Mouse (Mus musculus): Measurements from ENCODE around the gene Ikzf3.

Ikzf3 gene

GRCm38 (mm10) chr11:98512881-98513280 lies 33.0 kb downstream of the Ikzf3 start:
- DNase-seq (ENCODE audit: low read depth), result peak; percentile 85

DNA sequence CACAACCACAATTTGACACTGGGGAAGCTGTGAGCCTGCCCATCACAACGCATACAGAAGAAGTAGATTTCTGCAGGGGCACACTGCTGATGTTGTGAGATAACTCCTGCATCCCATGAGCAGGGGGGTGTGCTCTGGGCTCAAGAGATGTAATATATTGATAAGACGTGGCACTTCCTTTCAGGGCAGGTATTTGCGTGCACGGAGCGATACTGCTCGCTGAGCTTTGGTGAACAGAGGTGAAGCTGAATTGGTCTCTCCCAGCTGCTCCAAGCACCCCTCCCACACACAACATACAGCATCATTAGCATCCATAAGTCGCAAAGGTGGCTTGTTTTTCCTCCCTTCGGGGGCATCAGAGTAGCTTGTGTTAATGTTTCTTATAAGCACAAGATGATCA lies 35.7 kb downstream of the Ikzf3 start:
- peak; percentile 78 for DNase-seq (ENCODE audit: low read depth)

DNA sequence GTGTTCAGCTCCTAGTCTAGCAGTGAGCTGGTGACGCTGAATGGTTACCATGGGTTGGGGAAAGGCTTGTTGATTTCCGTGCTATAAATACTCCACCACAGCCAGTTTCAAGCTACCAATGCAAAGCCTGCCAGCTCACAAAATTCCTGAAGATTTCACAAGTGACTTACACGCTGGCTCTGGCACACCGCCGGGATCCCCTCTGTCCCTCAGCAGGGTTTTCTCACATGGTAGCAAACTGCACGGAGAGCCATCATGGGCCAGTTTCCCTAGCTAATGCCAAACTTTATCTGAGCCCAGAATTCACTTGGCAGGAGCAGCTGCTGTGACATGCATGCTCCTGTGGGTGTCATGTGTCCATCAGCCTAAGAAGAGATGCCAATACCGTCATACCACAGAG lies 36.4 kb downstream of the Ikzf3 start:
- DNase-seq (ENCODE audit: low read depth), result peak; percentile 51

DNA sequence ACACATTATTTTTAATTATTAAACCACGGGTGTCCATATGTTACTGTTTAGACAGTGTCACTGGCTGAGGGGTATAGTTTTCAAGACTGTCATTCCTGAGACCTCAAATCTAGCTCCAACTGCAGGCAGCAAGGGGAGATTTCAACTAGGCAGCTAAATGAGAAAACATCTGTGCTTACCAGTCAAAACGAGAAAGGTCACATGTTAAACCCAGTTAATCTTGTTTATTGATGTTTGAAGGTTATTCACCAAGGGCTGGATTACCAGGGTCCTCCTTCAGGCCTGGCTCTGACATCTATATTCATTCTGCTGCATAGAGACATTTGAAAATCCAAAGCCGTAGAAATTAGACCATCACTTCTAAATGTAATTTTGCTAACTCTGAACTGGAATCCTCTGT lies 40.9 kb downstream of the Ikzf3 start:
- peak; percentile 63 for DNase-seq (ENCODE audit: low read depth)

GRCm38 (mm10) chr11:98497388-98498288 lies 48.2 kb downstream of the Ikzf3 start:
- DNase-seq (ENCODE audit: low read depth), result peak; percentile 87

- DNase-seq (ENCODE audit: low read depth), result peak; percentile 52
These were observed 50.6 kb downstream of the Ikzf3 start for GRCm38 (mm10) chr11:98495176-98495719.

DNA sequence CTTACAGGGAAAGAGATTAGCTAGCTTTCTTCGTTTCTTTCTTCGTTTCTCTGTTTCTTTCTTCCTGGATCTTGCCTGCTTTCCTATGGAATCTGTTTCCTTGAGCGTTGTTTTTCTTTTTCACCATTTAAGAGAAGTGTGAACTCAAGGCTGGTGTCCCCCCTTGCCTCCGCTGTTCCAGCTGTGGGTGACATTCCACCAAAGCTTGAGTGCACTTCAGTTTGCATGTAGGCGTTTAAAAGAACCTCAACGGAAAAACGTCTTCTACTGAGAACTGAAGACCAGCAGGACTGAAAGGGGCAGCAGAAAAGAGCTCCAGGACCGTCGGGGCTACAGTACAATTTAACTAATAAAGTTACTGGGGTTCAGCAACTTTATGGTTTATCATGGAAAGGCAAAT lies 52.4 kb downstream of the Ikzf3 start:
- DNase-seq (ENCODE audit: low read depth), result no peak

GRCm38 (mm10) chr11:98492959-98493358 lies 52.9 kb downstream of the Ikzf3 start:
- peak; percentile 84 for DNase-seq (ENCODE audit: low read depth)

- DNase-seq (ENCODE audit: low read depth), result peak; percentile 53
These were observed 54.3 kb downstream of the Ikzf3 start for GRCm38 (mm10) chr11:98491571-98491970.

GRCm38 (mm10) chr11:98488540-98489234 lies 57.1 kb downstream of the Ikzf3 start:
- peak; percentile 84 for DNase-seq (ENCODE audit: low read depth)

GRCm38 (mm10) chr11:98487526-98488040 lies 58.2 kb downstream of the Ikzf3 start:
- peak; percentile 90 for DNase-seq (ENCODE audit: low read depth)

GRCm38 (mm10) chr11:98485749-98486148 lies 60.1 kb downstream of the Ikzf3 start:
- no peak for DNase-seq (ENCODE audit: low read depth)

DNA sequence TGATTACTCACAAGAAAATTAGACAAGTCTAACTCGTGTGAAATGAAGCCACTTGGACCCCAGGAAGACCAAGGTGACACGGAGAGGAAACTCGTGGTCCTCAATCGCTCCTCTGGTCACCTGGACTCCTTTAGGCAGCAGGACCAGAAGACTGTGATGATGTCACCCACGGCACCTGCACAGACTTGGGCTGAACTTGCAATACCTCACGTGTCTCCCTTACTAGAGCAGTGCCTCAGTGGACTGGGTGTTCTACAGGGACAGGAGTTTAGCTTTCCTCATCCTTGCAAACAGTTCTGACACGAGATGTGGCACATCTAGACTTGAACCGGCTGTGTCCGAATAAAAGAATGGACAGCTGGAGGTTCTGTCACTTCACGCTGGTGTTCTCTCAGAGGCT lies 63.8 kb downstream of the Ikzf3 start:
- no peak for DNase-seq (ENCODE audit: low read depth)

DNA sequence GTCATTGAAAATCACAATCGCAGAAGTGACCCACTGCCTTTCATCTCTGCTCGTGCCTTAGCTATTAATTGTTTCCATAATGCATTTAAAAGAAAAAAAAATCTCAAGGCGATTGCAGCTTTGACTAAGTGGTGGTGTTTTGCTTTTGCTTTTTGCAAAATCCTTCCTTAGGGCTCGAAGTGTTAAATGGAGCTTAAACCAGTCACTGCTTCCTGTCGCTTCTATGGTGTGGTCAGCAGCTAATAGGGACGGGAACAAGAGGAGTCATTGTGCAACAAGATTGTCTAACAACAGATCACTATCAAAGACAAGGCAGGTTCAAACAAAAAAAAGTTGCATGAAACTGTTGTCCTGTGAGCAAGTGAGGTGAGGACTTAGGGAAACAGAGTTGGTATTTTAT lies 64.6 kb downstream of the Ikzf3 start:
- DNase-seq (ENCODE audit: low read depth), result peak; percentile 67

DNA sequence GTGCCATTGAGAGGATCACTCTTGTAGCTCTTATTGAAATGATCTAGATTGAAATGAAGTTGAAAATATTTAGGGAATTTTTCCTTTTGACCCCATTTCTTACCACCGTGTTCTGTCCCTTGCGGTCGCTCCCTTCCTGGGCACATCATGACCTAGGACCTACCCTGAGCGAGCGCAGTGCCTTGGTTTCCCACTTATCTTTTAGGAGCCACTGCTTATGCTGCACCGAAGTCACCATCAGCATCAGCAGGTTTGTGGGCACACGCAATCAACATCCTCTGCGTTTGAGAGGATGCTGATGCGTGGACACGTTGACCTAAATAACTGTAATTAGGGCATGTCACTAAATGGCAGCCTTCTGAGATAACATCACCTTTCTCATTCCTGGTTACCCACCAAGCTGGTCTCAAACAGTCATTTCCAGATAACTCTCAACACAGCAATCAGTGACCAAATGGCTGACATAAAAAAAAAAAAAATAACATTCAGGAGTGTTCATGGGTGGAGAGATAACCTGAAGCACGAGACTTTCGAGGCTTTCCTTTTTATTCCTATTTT lies 65.8 kb downstream of the Ikzf3 start:
- DNase-seq (ENCODE audit: low read depth), result peak; percentile 76

DNA sequence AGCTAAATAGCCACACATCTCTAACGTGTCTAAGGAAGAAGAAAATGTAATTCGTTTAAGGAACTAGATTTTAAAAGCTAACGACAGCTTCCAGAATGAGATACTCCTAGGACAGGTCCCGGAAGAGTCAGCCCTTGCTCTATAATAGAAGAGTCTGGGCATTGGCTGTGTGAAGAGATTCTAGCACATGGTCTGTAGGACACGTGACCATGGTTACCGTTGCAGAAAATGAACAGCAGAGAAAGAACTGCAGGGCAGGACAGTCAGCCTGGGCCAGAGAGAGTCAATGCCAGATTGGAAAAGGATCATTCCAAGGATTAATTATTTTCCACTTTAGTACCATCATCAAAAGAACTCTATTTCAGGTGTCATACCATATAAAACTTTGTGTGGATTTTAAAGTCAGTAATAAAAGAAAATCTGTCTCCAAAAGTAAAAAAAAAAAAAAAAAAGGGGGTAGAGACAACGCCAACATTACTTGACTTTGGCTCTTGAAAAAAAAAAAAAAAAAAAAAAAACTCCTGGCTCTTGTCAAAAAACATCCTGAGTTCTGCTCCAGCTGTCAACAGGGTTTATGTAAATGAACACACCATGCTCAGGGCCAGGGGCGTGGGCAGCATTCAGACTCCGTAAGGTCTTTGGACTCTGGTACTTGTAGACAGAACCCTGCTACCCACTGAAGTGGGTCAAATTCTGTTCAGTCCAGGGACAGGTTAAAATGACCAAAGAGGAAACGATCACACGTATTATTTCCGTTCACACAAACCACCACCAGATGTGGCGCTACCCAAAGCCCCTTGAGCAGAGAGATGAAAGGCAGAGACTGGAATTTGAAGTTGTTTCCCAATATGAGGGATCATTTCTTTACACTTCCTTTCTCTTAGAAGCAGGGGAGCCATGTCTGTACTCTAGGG lies 66.5 kb downstream of the Ikzf3 start:
- DNase-seq (ENCODE audit: low read depth), result peak; percentile 83

- DNase-seq (ENCODE audit: low read depth), result peak; percentile 86
These were observed 68.7 kb downstream of the Ikzf3 start for GRCm38 (mm10) chr11:98477011-98477701.

DNA sequence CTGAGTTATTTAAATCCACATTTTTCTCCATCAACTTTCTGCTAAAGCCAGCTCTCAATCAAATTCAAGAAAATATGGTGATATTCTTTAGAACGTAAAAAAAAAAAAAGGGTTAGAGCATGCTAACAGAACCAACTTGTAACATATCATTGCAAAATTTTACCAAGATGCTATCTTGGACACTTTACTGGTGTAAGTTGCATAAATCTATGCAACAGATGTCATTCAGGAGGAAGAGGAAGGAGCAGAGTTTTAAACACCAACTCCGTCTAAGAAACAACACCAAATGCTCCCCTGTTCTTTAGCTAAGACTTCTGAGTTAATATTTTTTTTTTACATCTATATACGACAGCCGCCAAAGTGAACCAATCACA lies 69.4 kb downstream of the Ikzf3 start:
- DNase-seq (ENCODE audit: low read depth), result no peak

DNA sequence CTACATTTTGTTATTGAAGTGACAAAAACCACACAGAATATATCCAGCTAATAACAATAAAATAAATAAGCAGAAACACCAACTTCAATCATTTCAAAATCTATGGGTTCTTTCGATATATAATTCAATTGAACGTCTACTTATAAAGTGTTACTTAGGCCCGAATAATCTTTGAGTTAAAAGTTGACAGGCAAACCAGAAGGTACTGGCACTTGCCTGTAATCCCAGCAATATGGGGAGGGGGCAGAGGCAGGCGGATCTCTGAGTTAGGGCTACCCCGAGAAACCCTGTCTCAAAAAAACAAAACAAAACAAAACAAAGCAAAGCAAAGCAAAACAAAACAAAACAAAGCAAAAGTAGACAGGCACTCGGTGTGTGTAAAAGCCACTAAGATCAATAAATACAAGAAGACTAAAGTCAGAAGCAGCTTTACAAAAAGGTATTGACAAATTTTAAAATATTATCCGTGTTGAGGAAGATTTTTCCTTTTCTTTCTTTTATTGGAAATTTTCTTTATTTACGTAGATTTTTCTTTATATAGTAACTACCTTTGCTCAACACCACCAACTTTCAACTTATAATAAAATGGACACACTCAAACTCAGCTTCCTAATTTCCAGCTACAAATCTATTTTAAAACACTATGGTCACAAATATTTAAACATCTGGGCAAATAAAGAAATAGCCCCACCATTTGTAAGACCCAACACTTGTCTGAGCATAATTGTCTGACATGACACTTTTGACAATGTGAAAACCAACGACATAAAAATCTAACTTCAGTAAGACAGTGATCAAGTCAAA lies 70.0 kb downstream of the Ikzf3 start:
- DNase-seq (ENCODE audit: low read depth), result peak; percentile 57

DNA sequence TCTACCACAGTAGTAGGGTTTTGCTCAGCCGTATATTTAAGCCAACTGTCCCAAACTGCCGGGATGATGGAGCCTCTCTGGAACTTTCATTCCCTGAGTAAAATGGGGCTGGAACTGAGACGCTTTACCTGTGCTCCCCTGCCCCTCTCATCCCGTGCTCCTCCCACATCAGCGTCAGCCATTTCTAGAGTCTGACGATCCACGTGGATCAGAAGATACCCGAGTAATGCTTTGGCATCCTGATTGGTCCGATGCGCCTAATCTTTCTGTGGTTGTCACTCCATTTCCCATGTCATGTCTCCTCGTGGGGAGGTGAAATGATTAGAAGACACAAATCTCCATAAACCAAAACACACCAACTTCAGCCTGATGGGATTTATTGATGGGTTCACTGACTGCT lies 70.9 kb downstream of the Ikzf3 start:
- peak; percentile 68 for DNase-seq (ENCODE audit: low read depth)
